Mouse (Mus musculus) lung, embryonic 16.5 days (tissue): ENCODE results near the gene Cers6. TPM values are rescaled to one million over a fixed set of nuclear protein-coding genes. Genes with fewer than 3 reads are reported as not detected.

Source experiments
- ATAC-seq: fragments of 200-750 bp; cut with Nextera tagmentation; 2 replicates; pipeline ENCODE4 v1.8.0; 2017; ENCODE audit warnings: low read depth, mild to moderate bottlenecking, moderate library complexity
- H3K27ac ChIP-seq: fragments of 300-500 bp; sonication (generic); 2 replicates; pipeline ENCODE4 v1.5.1; 2014; ENCODE audit warnings: mild to moderate bottlenecking, control low read depth, low read length
- H3K27me3 ChIP-seq: fragments of 300-500 bp; sonication (generic); 2 replicates; pipeline ENCODE4 v1.6.1; 2014; ENCODE audit warnings: low read depth, low read length, mixed read lengths; ENCODE audit not compliant: control insufficient read depth, insufficient read depth
- H3K36me3 ChIP-seq: fragments of 300-500 bp; sonication (generic); 2 replicates; pipeline ENCODE4 v1.6.1; 2014; ENCODE audit warnings: low read length; ENCODE audit not compliant: control insufficient read depth, insufficient read depth
- H3K4me1 ChIP-seq: fragments of 300-500 bp; sonication (generic); replicated peaks from 2 replicates; pipeline ENCODE4 v1.6.1; 2014; ENCODE audit warnings: low read length, mixed read lengths; ENCODE audit not compliant: control insufficient read depth, insufficient read depth
- H3K4me2 ChIP-seq: fragments of 300-500 bp; sonication (generic); 2 replicates; pipeline ENCODE4 v1.6.1; 2014; ENCODE audit warnings: low read depth, low read length, control low read depth
- H3K4me3 ChIP-seq: fragments of 300-500 bp; sonication (generic); 2 replicates; pipeline ENCODE4 v1.5.1; 2014; ENCODE audit warnings: mild to moderate bottlenecking, low read length, control low read depth
- H3K9ac ChIP-seq: fragments of 300-500 bp; sonication (generic); 2 replicates; pipeline ENCODE4 v1.6.1; 2014; ENCODE audit warnings: low read length, control low read depth
- H3K9me3 ChIP-seq: fragments of 300-500 bp; sonication (generic); 2 replicates; pipeline ENCODE4 v1.6.1; 2016; ENCODE audit warnings: low read length; ENCODE audit not compliant: control insufficient read depth
- WGBS: fragments of 180-500 bp; shearing (Covaris S2); extraction: QIAGEN DNeasy Blood & Tissue Kit; methylation state at CpG from one replicate; pipeline ENCODE4 v1.1.7; 2014; 5-methylcytosine and 5-hydroxymethylcytosine counted together
- polyA plus RNA-seq: library from polyadenylated mRNA; unstranded; fragments of >200 nt; fragmentation: Nextera tagmentation; extraction: Ambion mirVana; gene quantifications from 2 replicates; pipeline ENCODE4 v1.2.1, GENCODE M21; 2015

The Cers6 gene
- polyA plus RNA-seq, 1 experiment from 2014 or later, result 19.7 TPM

DNA sequence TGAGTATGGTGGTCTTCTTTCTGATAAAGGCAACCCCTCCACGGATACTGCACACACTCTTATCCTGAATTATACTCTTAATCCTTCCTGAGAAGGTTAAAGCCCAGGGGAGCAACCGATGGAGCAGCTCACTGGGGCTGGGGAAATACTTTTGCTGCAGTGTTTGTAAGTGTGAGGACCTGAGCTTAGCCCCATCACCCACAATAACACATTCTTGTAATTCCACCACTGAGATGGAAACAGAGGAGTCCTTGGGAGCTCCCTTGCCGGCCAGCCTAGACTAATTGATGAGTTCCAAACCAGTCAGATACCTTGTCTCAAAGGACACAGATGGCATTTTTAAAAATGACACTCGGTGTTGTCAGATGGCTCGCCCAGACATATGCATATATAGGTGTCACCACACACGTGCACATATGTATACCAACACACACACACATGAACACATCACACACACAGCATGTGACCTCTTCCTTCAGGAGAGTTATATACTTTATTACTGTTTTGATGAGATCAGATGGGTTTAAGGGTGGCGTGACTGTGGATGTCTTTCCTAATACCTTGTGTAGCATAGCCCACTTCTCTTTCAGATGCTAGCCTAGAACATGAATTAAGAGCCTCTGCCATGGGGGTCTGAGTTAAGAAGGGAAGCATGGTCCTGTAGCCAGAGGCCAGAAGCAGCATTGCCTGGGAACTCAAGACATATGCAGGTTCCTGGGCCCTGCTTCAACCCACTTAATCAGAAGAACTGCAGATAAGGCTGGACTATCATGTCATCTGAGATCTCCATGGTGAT is 210.4 kb downstream of the Cers6 start:
- no peak overlapping the region for H3K27ac ChIP-seq
- H3K36me3 ChIP-seq, result no peaks in the 10 kb centered on the region
- H3K4me1 ChIP-seq, result no peaks in the 10 kb centered on the region
- WGBS, result 51% methylated on average over 7 of the region's 7 CpGs
- H3K4me2 ChIP-seq, result no peak overlapping the region
- no peak for ATAC-seq
- H3K9me3 ChIP-seq, result no peaks in the 10 kb centered on the region
- H3K4me3 ChIP-seq, result no peak overlapping the region
- no peak overlapping the region for H3K9ac ChIP-seq
- H3K27me3 ChIP-seq, result no peaks in the 10 kb centered on the region

- no peaks in the 10 kb centered on the region for H3K36me3 ChIP-seq
- WGBS, result 71% methylated on average over 3 of the region's 3 CpGs
- H3K4me2 ChIP-seq, result no peak overlapping the region
- H3K27ac ChIP-seq, result no peak overlapping the region
- no peak overlapping the region for H3K9ac ChIP-seq
- H3K9me3 ChIP-seq, result no peaks in the 10 kb centered on the region
- no peaks in the 10 kb centered on the region for H3K27me3 ChIP-seq
- no peak for ATAC-seq
- no peaks in the 10 kb centered on the region for H3K4me1 ChIP-seq
- H3K4me3 ChIP-seq, result no peak overlapping the region
Observed at GRCm38 (mm10) chr2:69077189-69077588, 215.9 kb downstream of the Cers6 start.

GRCm38 (mm10) chr2:69080760-69081159 is 219.5 kb downstream of the Cers6 start:
- Histone ChIP-seq H3K4me1 (no peaks in the 10 kb centered on the region), H3K27me3 (no peaks in the 10 kb centered on the region), H3K27ac (no peak overlapping the region), H3K9me3 (no peaks in the 10 kb centered on the region), H3K36me3 (no peaks in the 10 kb centered on the region), H3K9ac (no peak overlapping the region), H3K4me3 (no peak overlapping the region), H3K4me2 (no peak overlapping the region)
- WGBS, result 77% methylated on average over 1 of the region's 1 CpGs
- no peak for ATAC-seq

DNA sequence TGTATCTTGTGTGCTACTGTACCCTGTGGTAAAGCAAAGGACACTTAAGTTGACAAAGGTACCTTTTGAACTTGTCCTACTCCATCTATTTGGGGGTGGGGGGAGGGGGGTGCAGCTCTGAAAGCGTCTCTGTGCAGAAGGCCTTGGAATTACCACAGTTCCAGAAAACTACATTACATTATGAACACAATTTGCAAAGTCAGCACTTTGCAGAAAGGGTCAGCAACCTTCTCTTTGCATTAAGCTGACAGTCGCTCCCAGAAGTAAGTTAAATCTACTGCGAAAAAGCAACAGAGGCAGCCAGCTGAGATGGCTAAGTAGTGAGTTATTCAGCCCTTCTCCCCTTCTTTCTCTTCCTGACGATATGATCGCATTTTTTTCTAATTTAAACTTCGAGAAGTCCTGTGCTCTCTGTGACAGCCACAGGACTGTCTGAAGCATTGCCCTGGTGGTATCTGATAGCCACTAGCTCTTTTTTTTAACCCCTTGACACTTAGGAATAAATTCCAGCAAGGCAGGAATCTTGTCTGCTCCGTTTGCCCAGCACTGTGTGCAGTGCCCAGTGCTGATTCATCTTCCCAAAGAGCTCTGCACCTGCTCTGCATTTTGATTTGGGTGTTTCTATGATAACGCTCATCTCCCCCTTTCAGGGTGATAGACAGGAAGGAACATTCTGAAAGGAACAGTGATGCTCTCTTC is 221.4 kb downstream of the Cers6 start:
- Histone ChIP-seq H3K9me3 (no peaks in the 10 kb centered on the region), H3K4me2 (no peak overlapping the region), H3K9ac (no peak overlapping the region), H3K27ac (no peak overlapping the region), H3K4me1 (no peaks in the 10 kb centered on the region), H3K4me3 (no peak overlapping the region), H3K27me3 (no peaks in the 10 kb centered on the region), H3K36me3 (no peaks in the 10 kb centered on the region)
- no peak for ATAC-seq
- 60% methylated on average over 8 of the region's 8 CpGs for WGBS

GRCm38 (mm10) chr2:69083198-69083509 is 221.9 kb downstream of the Cers6 start:
- 87% methylated on average over 3 of the region's 3 CpGs for WGBS
- no peak for ATAC-seq
- no peaks in the 10 kb centered on the region for H3K9me3 ChIP-seq
- H3K27ac ChIP-seq, result no peak overlapping the region
- no peak overlapping the region for H3K9ac ChIP-seq
- no peaks in the 10 kb centered on the region for H3K36me3 ChIP-seq
- H3K4me1 ChIP-seq, result no peaks in the 10 kb centered on the region
- H3K4me3 ChIP-seq, result no peak overlapping the region
- no peak overlapping the region for H3K4me2 ChIP-seq
- no peaks in the 10 kb centered on the region for H3K27me3 ChIP-seq

DNA sequence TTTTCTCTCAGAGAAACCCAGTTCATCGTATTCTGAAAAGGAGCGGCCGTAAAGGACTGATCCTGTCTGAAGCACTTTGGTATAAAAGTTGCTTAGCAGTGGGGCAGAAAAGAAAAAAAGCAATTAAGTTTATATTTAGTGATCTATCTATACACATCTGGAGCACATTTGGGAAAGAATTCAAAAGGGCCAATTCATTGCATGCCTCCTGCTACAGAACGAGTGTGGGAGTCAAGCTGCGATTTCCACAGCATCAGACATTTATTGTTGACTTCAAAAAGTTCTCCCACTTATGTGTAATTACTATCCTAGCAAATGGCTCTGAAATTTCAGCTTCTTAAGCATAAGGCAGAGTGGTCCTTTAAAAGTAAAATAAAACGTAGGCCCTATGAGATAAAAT is 223.2 kb downstream of the Cers6 start:
- no peaks in the 10 kb centered on the region for H3K27me3 ChIP-seq
- no peak overlapping the region for H3K4me3 ChIP-seq
- no peaks in the 10 kb centered on the region for H3K9me3 ChIP-seq
- ATAC-seq, result no peak
- 80% methylated on average over 6 of the region's 6 CpGs for WGBS
- no peak overlapping the region for H3K9ac ChIP-seq
- H3K27ac ChIP-seq, result no peak overlapping the region
- H3K4me1 ChIP-seq, result no peaks in the 10 kb centered on the region
- H3K36me3 ChIP-seq, result no peaks in the 10 kb centered on the region
- H3K4me2 ChIP-seq, result no peak overlapping the region

GRCm38 (mm10) chr2:69086505-69087260 is 225.4 kb downstream of the Cers6 start:
- H3K9me3 ChIP-seq, result no peaks in the 10 kb centered on the region
- H3K27me3 ChIP-seq, result no peaks in the 10 kb centered on the region
- no peak for ATAC-seq
- H3K36me3 ChIP-seq, result no peaks in the 10 kb centered on the region
- 69% methylated on average over 8 of the region's 8 CpGs for WGBS
- H3K4me1 ChIP-seq, result no peaks in the 10 kb centered on the region
- H3K27ac ChIP-seq, result no peak overlapping the region
- no peak overlapping the region for H3K4me3 ChIP-seq
- H3K9ac ChIP-seq, result no peak overlapping the region
- no peak overlapping the region for H3K4me2 ChIP-seq

- H3K4me1 ChIP-seq, result no peaks in the 10 kb centered on the region
- no peaks in the 10 kb centered on the region for H3K9me3 ChIP-seq
- H3K27ac ChIP-seq, result no peak overlapping the region
- no peak overlapping the region for H3K4me3 ChIP-seq
- no peaks in the 10 kb centered on the region for H3K27me3 ChIP-seq
- H3K4me2 ChIP-seq, result no peak overlapping the region
- no peaks in the 10 kb centered on the region for H3K36me3 ChIP-seq
- H3K9ac ChIP-seq, result no peak overlapping the region
- ATAC-seq, result no peak
Observed at GRCm38 (mm10) chr2:69095836-69096235, 234.6 kb downstream of the Cers6 start.

DNA sequence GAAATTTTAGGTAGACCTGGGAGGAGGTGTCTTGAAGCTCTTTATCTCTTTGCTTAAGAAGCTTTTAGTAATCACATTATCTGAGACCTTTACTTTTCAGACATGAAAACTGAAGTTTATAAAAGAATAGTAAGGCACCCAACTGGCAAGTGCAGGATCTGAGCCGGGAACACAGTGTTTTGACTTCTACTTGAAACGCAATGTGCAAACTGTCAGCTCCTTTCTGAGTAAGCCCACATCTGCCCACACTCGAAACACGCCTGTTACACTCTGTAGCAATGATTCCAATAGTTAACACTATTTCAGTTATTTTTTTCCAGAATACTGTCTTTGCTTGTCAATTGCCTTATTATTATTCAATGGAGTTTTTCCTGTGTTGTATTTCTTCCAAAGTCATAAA is 235.6 kb downstream of the Cers6 start:
- WGBS, result 77% methylated on average over 4 of the region's 4 CpGs
- Histone ChIP-seq H3K9me3 (no peaks in the 10 kb centered on the region), H3K36me3 (no peaks in the 10 kb centered on the region), H3K4me1 (no peaks in the 10 kb centered on the region), H3K4me2 (no peak overlapping the region), H3K9ac (no peak overlapping the region), H3K27me3 (no peaks in the 10 kb centered on the region), H3K4me3 (no peak overlapping the region), H3K27ac (no peak overlapping the region)
- ATAC-seq, result no peak
